Mouse (Mus musculus) regulatory T cell (primary cell): ENCODE data around the gene Tmem245.

Source experiments
- in situ Hi-C: fragments of 300-600 bp; cut with MboI, MseI; formaldehyde crosslinking; loops from one replicate; pipeline ENCODE4 v1.15.1; 2025; ENCODE audit warnings: high pct_unique_total_duplicates

Gene Tmem245

GRCm38 (mm10) chr4:56824231-56824630, 123.0 kb downstream of the Tmem245 start:
- in situ Hi-C loops, result no loop called here

GRCm38 (mm10) chr4:56820017-56820550, 127.2 kb downstream of the Tmem245 start:
- in situ Hi-C loops, result no loop called here
